Mouse (Mus musculus) lung, adult 18-20 months (tissue): ENCODE data around the gene Stxbp3.
"Not testable (repeated sequence)": the region's sequence is repeated elsewhere in the genome, so short reads cannot be mapped to it uniquely, and the experiment has no call there.

Experiments
- DNase-seq, 2 experiments: peaks; one replicate each; pipeline ENCODE4 v3.0.0; 2022; ENCODE audit warnings: mixed read lengths in 2 of 2

Stxbp3 gene

GRCm38 (mm10) chr3:108840000-108840715 is at the start of gene Stxbp3:
TSS of gene Stxbp3 (minus strand) at chr3:108840526.
- DNase-seq = peak; percentile 97

GRCm38 (mm10) chr3:108889908-108890307 is 49.6 kb upstream of the Stxbp3 start, which contains the start of gene Fndc7:
TSS of gene Fndc7 (minus strand) at chr3:108890008.
- DNase-seq = no peak

- DNase-seq = no peak
Measured at GRCm38 (mm10) chr3:108887618-108887975, 47.3 kb upstream of the Stxbp3 start.

- no peak for DNase-seq
Measured at GRCm38 (mm10) chr3:108886934-108887617, 46.8 kb upstream of the Stxbp3 start.

GRCm38 (mm10) chr3:108885686-108886530 is 45.6 kb upstream of the Stxbp3 start:
- DNase-seq = peak in 1 of 2 experiments; percentile 26

- DNase-seq = no peak
Measured at GRCm38 (mm10) chr3:108884706-108885289, 44.5 kb upstream of the Stxbp3 start.

GRCm38 (mm10) chr3:108883067-108883466 is 42.7 kb upstream of the Stxbp3 start:
- no peak for DNase-seq

GRCm38 (mm10) chr3:108881873-108882272 is 41.5 kb upstream of the Stxbp3 start:
- peak in 1 of 2 experiments; percentile 8 for DNase-seq

GRCm38 (mm10) chr3:108880544-108881507 is 40.5 kb upstream of the Stxbp3 start:
- peak; percentile 28 to 63 for DNase-seq

- DNase-seq = no peak
Measured at GRCm38 (mm10) chr3:108879836-108880435, 39.6 kb upstream of the Stxbp3 start.

- DNase-seq = peak in 1 of 2 experiments; percentile 50
Measured at GRCm38 (mm10) chr3:108879129-108879528, 38.8 kb upstream of the Stxbp3 start.

- DNase-seq = no peak
Measured at GRCm38 (mm10) chr3:108870631-108871030, 30.3 kb upstream of the Stxbp3 start.

- no peak for DNase-seq
Measured at GRCm38 (mm10) chr3:108867449-108867848, 27.1 kb upstream of the Stxbp3 start.

GRCm38 (mm10) chr3:108865676-108866075 is 25.4 kb upstream of the Stxbp3 start:
- DNase-seq = no peak

- DNase-seq = no peak
Measured at GRCm38 (mm10) chr3:108865129-108865528, 24.8 kb upstream of the Stxbp3 start.

GRCm38 (mm10) chr3:108863091-108863490 is 22.8 kb upstream of the Stxbp3 start:
- DNase-seq = no peak

GRCm38 (mm10) chr3:108862282-108862681 is 22.0 kb upstream of the Stxbp3 start:
- DNase-seq = not testable (repeated sequence)

- no peak for DNase-seq
Measured at GRCm38 (mm10) chr3:108860786-108861185, 20.5 kb upstream of the Stxbp3 start.

GRCm38 (mm10) chr3:108858231-108858770 is 18.0 kb upstream of the Stxbp3 start:
- DNase-seq = peak; percentile 83 to 87

GRCm38 (mm10) chr3:108857714-108858113 is 17.4 kb upstream of the Stxbp3 start:
- no peak for DNase-seq

GRCm38 (mm10) chr3:108857124-108857470 is 16.8 kb upstream of the Stxbp3 start:
- DNase-seq = no peak
